Mouse (Mus musculus) intestine, embryonic 14.5 days (tissue): ENCODE results near the gene Slc39a11. TPM values are rescaled to one million over a fixed set of nuclear protein-coding genes. Genes with fewer than 3 reads are reported as not detected.

ENCODE experiments used
- ATAC-seq: fragments of 200-750 bp; cut with Nextera tagmentation; replicated peaks from 2 replicates; pipeline ENCODE4 v1.8.0; 2017; ENCODE audit warnings: low read depth, moderate number of reproducible peaks, moderate TSS enrichment, moderate library complexity; ENCODE audit not compliant: low FRiP score, low TSS enrichment
- DNase-seq: peaks from one replicate; pipeline ENCODE4 v3.0.0-alpha.2; 2018; ENCODE audit warnings: low spot score
- H3K27ac ChIP-seq: fragments of 300-500 bp; sonication (generic); 2 replicates; pipeline ENCODE4 v1.5.1; 2014; ENCODE audit warnings: low read depth, mild to moderate bottlenecking, control low read depth
- H3K27me3 ChIP-seq: fragments of 300-500 bp; sonication (generic); replicated peaks from 2 replicates; pipeline ENCODE4 v1.6.1; 2014; ENCODE audit warnings: low read length, control low read depth; ENCODE audit not compliant: control insufficient read depth, insufficient read depth
- H3K36me3 ChIP-seq: fragments of 300-500 bp; sonication (generic); 2 replicates; pipeline ENCODE4 v1.6.1; 2014; ENCODE audit warnings: low read length, control low read depth; ENCODE audit not compliant: control insufficient read depth, insufficient read depth
- H3K4me1 ChIP-seq: fragments of 300-500 bp; sonication (generic); replicated peaks from 2 replicates; pipeline ENCODE4 v1.6.1; 2014; ENCODE audit warnings: low read length, control low read depth, mixed read lengths; ENCODE audit not compliant: control insufficient read depth, insufficient read depth
- H3K4me2 ChIP-seq: fragments of 300-500 bp; sonication (generic); 2 replicates; pipeline ENCODE4 v1.6.1; 2014; ENCODE audit warnings: low read length
- H3K4me3 ChIP-seq: fragments of 300-500 bp; sonication (generic); 2 replicates; pipeline ENCODE4 v1.5.1; 2014; ENCODE audit warnings: low read depth, low read length, control low read depth, mixed read lengths
- H3K9ac ChIP-seq: fragments of 300-500 bp; sonication (generic); 2 replicates; pipeline ENCODE4 v1.6.1; 2014; ENCODE audit warnings: mild to moderate bottlenecking, low read length
- H3K9me3 ChIP-seq: fragments of 300-500 bp; sonication (generic); 2 replicates; pipeline ENCODE4 v1.6.1; 2016; ENCODE audit warnings: low read length, control low read depth; ENCODE audit not compliant: control insufficient read depth
- WGBS: fragments of 180-500 bp; shearing (Covaris S2); extraction: QIAGEN DNeasy Blood & Tissue Kit; methylation state at CpG from one replicate; pipeline ENCODE4 v1.1.7; 2014; 5-methylcytosine and 5-hydroxymethylcytosine counted together
- polyA plus RNA-seq: library from polyadenylated mRNA; unstranded; fragments of >200 nt; fragmentation: Nextera tagmentation; extraction: Ambion mirVana; gene quantifications from 2 replicates; pipeline ENCODE4 v1.2.1, GENCODE M21; 2014

Slc39a11 gene
- polyA plus RNA-seq, 1 experiment from 2014 or later, result 24.0 TPM

DNA sequence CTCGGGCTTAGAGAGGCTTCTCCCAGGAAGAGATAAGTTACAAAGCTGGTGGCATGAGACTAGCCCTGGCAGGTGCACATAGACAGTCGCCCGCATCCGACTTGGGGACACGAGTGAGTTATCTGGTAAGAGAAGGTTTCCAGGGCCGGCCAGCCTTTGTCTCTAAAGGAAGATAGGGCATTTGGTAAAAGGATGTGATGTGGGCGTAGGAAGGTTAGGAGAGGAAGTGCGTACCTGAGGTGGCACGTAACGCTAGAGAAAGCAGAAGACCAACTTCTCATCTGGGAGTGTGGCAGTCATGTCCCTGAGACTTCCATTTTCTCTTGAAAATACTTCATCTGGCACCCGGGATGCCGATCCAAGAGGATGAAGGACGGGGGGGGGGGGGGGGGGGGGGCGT is 441.9 kb downstream of the Slc39a11 start:
- Histone ChIP-seq H3K27ac (no peak overlapping the region), H3K4me3 (no peak overlapping the region), H3K9me3 (no peaks in the 10 kb centered on the region), H3K27me3 (no peaks in the 10 kb centered on the region), H3K9ac (no peak overlapping the region), H3K36me3 (no peaks in the 10 kb centered on the region), H3K4me1 (no peaks in the 10 kb centered on the region), H3K4me2 (no peak overlapping the region)
- ATAC-seq, result no peak
- WGBS, result 87% methylated on average over 12 of the region's 14 CpGs
- DNase-seq, result no peak

DNA sequence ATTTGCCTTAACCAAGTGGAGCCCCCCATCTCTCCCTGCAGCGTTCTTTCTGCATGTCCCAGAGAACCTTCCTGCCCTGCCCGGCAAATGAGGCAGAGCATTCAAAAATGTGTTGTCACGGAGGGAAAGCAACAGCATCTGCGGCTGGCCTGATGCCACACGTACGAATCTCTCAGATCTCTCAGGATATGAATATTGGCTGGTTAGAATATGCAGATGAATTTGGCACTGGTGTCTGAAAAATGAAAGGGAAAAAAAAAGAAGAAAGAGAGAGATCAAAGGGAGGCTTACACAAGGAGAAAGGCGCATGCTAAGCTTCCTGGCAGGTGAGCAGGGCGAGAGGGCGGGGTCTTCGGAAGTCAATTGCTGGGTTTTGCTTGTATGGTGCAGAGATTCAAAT is 443.8 kb downstream of the Slc39a11 start:
- Histone ChIP-seq H3K27me3 (no peaks in the 10 kb centered on the region), H3K4me3 (no peak overlapping the region), H3K4me2 (no peak overlapping the region), H3K27ac (no peak overlapping the region), H3K36me3 (no peaks in the 10 kb centered on the region), H3K4me1 (0 out of 2 replicates have a peak, but pooled peaks cover 1% of the 10 kb centered on the region), H3K9me3 (no peaks in the 10 kb centered on the region), H3K9ac (no peak overlapping the region)
- 70% methylated on average over 10 of the region's 10 CpGs for WGBS
- ATAC-seq, result no peak
- DNase-seq, result no peak

GRCm38 (mm10) chr11:113203008-113203407 is 446.9 kb downstream of the Slc39a11 start:
- no peak for DNase-seq
- 88% methylated on average over 7 of the region's 7 CpGs for WGBS
- H3K4me1 ChIP-seq, result 0 out of 2 replicates have a peak, but pooled peaks cover 6% of the 10 kb centered on the region
- no peak for ATAC-seq
- H3K27ac ChIP-seq, result no peak overlapping the region
- peaks cover 5% of the 10 kb centered on the region; the same call in 1 of the 2 replicates for H3K27me3 ChIP-seq
- H3K4me3 ChIP-seq, result no peak overlapping the region
- H3K9ac ChIP-seq, result no peak overlapping the region
- no peaks in the 10 kb centered on the region for H3K36me3 ChIP-seq
- H3K9me3 ChIP-seq, result no peaks in the 10 kb centered on the region
- H3K4me2 ChIP-seq, result no peak overlapping the region

GRCm38 (mm10) chr11:113201470-113201997 is 448.3 kb downstream of the Slc39a11 start:
- under 1% methylated on average over 42 of the region's 42 CpGs for WGBS
- peak overlapping the region; percentile 63 for H3K9ac ChIP-seq
- DNase-seq, result peak; percentile 91
- H3K9me3 ChIP-seq, result no peaks in the 10 kb centered on the region
- H3K27me3 ChIP-seq, result peaks cover 5% of the 10 kb centered on the region; the same call in 1 of the 2 replicates
- peak overlapping the region; percentile 62 for H3K27ac ChIP-seq
- peak; percentile 90 for ATAC-seq
- peak overlapping the region; percentile 60 for H3K4me3 ChIP-seq
- H3K4me2 ChIP-seq, result peak overlapping the region; percentile 96
- H3K4me1 ChIP-seq, result 0 out of 2 replicates have a peak, but pooled peaks cover 6% of the 10 kb centered on the region
- no peaks in the 10 kb centered on the region for H3K36me3 ChIP-seq

- WGBS, result 13% methylated on average over 15 of the region's 15 CpGs
- peak overlapping the region; percentile 96 for H3K4me2 ChIP-seq
- H3K4me3 ChIP-seq, result peak overlapping the region; percentile 60
- peak overlapping the region; percentile 63 for H3K9ac ChIP-seq
- no peaks in the 10 kb centered on the region for H3K9me3 ChIP-seq
- no peak for ATAC-seq
- no peak overlapping the region for H3K27ac ChIP-seq
- peaks cover 5% of the 10 kb centered on the region; the same call in 1 of the 2 replicates for H3K27me3 ChIP-seq
- H3K4me1 ChIP-seq, result 0 out of 2 replicates have a peak, but pooled peaks cover 6% of the 10 kb centered on the region
- DNase-seq, result no peak
- H3K36me3 ChIP-seq, result no peaks in the 10 kb centered on the region
Measured at GRCm38 (mm10) chr11:113200901-113201300, 449.0 kb downstream of the Slc39a11 start.

- H3K4me3 ChIP-seq, result no peak overlapping the region
- ATAC-seq, result no peak
- H3K9me3 ChIP-seq, result no peaks in the 10 kb centered on the region
- H3K27ac ChIP-seq, result no peak overlapping the region
- H3K27me3 ChIP-seq, result peaks cover 5% of the 10 kb centered on the region; the same call in 1 of the 2 replicates
- no peak for DNase-seq
- WGBS, result 76% methylated on average over 15 of the region's 15 CpGs
- H3K9ac ChIP-seq, result no peak overlapping the region
- H3K36me3 ChIP-seq, result no peaks in the 10 kb centered on the region
- peak overlapping the region; percentile 96; the same call in 1 of the 2 replicates for H3K4me2 ChIP-seq
- 0 out of 2 replicates have a peak, but pooled peaks cover 6% of the 10 kb centered on the region for H3K4me1 ChIP-seq
Measured at GRCm38 (mm10) chr11:113198586-113198985, 451.3 kb downstream of the Slc39a11 start.

DNA sequence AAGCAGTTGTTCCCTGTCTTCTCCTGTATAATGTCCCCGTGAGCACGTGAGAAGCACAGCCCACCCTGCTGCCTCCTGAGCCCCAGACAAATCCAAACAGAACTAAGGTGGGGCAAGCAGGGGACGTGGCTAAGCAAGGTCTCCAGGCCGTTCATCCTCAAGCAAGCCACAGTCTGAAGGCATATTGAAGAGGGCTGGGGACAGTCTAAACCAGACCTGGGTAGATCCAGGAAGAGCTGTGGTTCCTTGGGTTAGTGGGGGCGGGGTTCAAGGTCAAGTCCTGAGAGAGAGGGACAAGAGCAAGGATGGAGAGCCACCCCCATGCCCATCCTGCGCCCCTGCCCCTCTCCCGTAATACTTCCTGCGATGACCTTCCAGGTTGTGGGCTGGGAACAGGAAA is 452.3 kb downstream of the Slc39a11 start:
- 72% methylated on average over 8 of the region's 8 CpGs for WGBS

GRCm38 (mm10) chr11:113196234-113197007 is 453.5 kb downstream of the Slc39a11 start:
- no peak overlapping the region for H3K9ac ChIP-seq
- no peak overlapping the region for H3K4me3 ChIP-seq
- ATAC-seq (no peak), DNase-seq (no peak)
- no peak overlapping the region for H3K27ac ChIP-seq
- H3K36me3 ChIP-seq, result no peaks in the 10 kb centered on the region
- H3K27me3 ChIP-seq, result peaks cover 5% of the 10 kb centered on the region; the same call in 1 of the 2 replicates
- H3K9me3 ChIP-seq, result no peaks in the 10 kb centered on the region
- H3K4me2 ChIP-seq, result no peak overlapping the region
- WGBS, result 82% methylated on average over 19 of the region's 19 CpGs
- 0 out of 2 replicates have a peak, but pooled peaks cover 6% of the 10 kb centered on the region for H3K4me1 ChIP-seq

More for the DNA sequence above, 452.3 kb downstream of the Slc39a11 start:
- Histone ChIP-seq H3K4me2 (no peak overlapping the region), H3K9me3 (no peaks in the 10 kb centered on the region), H3K4me1 (0 out of 2 replicates have a peak, but pooled peaks cover 6% of the 10 kb centered on the region), H3K27ac (no peak overlapping the region), H3K4me3 (no peak overlapping the region), H3K36me3 (no peaks in the 10 kb centered on the region), H3K27me3 (peaks cover 5% of the 10 kb centered on the region; the same call in 1 of the 2 replicates), H3K9ac (no peak overlapping the region)
- ATAC-seq (no peak), DNase-seq (no peak)
